Mouse (Mus musculus): ENCODE measurements around the gene Lrig1. TPM values are rescaled to one million over a fixed set of nuclear protein-coding genes. Genes with fewer than 3 reads are reported as not detected.

Gene Lrig1
- total RNA-seq, 2 experiments from 2014 or later, result 22.6 to 31.6 TPM

- no peak for DNase-seq (ENCODE audit: low spot score in 2 of 2)
Measured at GRCm38 (mm10) chr6:94678377-94679164, 21.4 kb downstream of the Lrig1 start.

- DNase-seq (ENCODE audit: low spot score in 2 of 2), result no peak
Measured at GRCm38 (mm10) chr6:94677448-94677847, 22.5 kb downstream of the Lrig1 start.

DNA sequence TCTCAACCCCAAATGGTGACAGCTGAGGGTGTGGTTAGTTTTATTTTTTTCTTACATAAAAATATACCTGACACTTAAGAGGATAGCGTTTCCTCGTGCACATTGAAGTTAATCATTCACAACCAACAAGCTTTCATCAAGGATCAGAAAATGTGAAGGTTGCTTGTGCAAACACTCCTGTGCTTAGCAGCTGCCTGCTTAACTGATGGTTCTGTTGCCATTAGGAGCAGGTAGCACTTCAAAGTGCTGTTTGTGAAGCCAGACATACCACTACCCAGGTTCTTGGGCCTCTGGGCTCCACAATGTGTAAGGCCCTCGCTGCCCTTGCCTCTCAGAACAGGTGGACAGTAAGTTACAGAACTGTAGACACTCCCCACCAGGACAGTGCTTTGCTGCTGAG, 23.1 kb downstream of the Lrig1 start:
- DNase-seq (ENCODE audit: low spot score in 2 of 2), result no peak

GRCm38 (mm10) chr6:94676300-94676699, 23.7 kb downstream of the Lrig1 start:
- no peak for DNase-seq (ENCODE audit: low spot score in 2 of 2)

DNA sequence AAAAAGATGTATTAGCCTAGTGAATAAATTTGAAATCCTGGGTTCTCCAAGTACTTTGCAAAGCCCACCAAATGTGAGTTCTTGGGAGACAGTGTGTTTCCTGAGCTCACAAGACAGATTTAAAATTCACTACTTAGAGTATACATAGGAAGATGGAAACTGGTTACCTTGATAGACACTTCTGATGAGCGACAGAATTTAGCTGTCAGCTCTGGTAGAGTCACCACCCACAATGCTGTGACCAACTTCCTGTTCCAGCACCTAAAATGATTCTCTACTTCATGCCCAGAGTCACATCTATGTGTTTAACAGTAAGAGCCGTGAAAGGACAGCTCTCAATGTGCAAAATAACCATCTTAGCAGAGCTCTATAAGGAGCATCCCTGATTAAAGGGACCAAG, 27.5 kb downstream of the Lrig1 start:
- DNase-seq (ENCODE audit: low spot score in 2 of 2), result no peak

- DNase-seq (ENCODE audit: low spot score in 2 of 2), result no peak
Measured at GRCm38 (mm10) chr6:94669370-94669769, 30.6 kb downstream of the Lrig1 start.

GRCm38 (mm10) chr6:94668204-94668863, 31.6 kb downstream of the Lrig1 start:
- DNase-seq (ENCODE audit: low spot score in 2 of 2), result no peak

GRCm38 (mm10) chr6:94667131-94667530, 32.8 kb downstream of the Lrig1 start:
- DNase-seq (ENCODE audit: low spot score in 2 of 2), result no peak

- DNase-seq (ENCODE audit: low spot score in 2 of 2), result no peak
Measured at GRCm38 (mm10) chr6:94666432-94667119, 33.4 kb downstream of the Lrig1 start.

GRCm38 (mm10) chr6:94665677-94666076, 34.3 kb downstream of the Lrig1 start:
- no peak for DNase-seq (ENCODE audit: low spot score in 2 of 2)

- DNase-seq (ENCODE audit: low spot score in 2 of 2), result no peak
Measured at GRCm38 (mm10) chr6:94665248-94665647, 34.7 kb downstream of the Lrig1 start.

GRCm38 (mm10) chr6:94664000-94664399, 36.0 kb downstream of the Lrig1 start:
- DNase-seq (ENCODE audit: low spot score in 2 of 2), result no peak

DNA sequence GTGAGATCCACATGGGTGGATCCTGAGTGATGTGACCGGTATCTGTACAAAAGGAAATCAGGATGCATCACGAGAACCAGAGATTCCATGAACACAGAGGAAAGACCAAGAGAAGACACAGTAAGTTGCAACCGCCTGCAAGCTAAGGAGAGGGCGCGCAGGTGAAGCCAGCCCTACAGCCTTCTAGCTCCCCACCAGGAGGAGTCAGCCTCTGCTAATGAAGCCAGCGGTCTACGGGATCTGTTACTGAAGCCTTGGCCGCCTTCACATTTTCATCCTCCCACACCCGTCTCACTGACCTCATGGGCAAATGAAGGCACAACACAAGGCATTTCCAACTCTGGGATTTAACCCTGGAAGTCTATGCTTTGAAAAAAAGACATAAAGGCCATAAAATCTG, 38.0 kb downstream of the Lrig1 start:
- DNase-seq (ENCODE audit: low spot score in 2 of 2), result no peak

GRCm38 (mm10) chr6:94661321-94661720, 38.6 kb downstream of the Lrig1 start:
- no peak for DNase-seq (ENCODE audit: low spot score in 2 of 2)

DNA sequence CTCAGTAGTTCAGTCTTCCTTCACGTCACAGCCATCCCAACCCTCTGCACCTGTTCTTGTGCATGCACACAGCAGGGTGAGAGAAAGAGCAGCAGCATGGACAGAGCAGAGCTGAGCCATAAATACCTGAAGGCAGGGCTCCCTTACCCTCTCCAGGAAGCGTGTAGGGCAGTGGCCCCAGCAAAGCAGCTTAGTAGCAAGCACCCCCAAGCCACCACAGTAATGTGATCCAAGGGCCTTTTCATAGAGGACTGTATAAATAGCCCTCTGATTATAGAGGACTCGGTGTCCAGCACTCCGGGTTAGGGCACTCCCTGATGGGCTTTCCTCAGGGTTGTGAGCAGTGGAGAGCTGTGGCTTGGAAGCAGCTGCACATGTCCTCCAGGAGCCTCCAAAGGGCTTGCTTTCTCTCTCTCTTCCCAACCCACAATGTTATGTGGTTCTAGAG, 40.0 kb downstream of the Lrig1 start:
- no peak for DNase-seq (ENCODE audit: low spot score in 2 of 2)

- DNase-seq (ENCODE audit: low spot score in 2 of 2), result no peak
Measured at GRCm38 (mm10) chr6:94658136-94658480, 41.9 kb downstream of the Lrig1 start.

GRCm38 (mm10) chr6:94657204-94658135, 42.5 kb downstream of the Lrig1 start:
- DNase-seq (ENCODE audit: low spot score in 2 of 2), result no peak

GRCm38 (mm10) chr6:94655818-94656478, 44.0 kb downstream of the Lrig1 start:
- no peak for DNase-seq (ENCODE audit: low spot score in 2 of 2)

GRCm38 (mm10) chr6:94653388-94654316, 46.3 kb downstream of the Lrig1 start:
- DNase-seq (ENCODE audit: low spot score in 2 of 2), result no peak
